Mouse (Mus musculus) ES-E14 (cell line): ENCODE results near the gene Eci1. TPM values are rescaled to one million over a fixed set of nuclear protein-coding genes. Genes with fewer than 3 reads are reported as not detected.

Experiments
- DNase-seq: peaks from one replicate; pipeline ENCODE4 v3.0.0-alpha.2; 2013; ENCODE audit warnings: low read depth, low spot score
- H3K27ac ChIP-seq: 2 replicates; pipeline ENCODE4 v1.5.1; 2012; ENCODE audit warnings: low read depth, mild to moderate bottlenecking, low read length, moderate library complexity, mixed read lengths; ENCODE audit not compliant: poor library complexity, insufficient read depth, severe bottlenecking
- H3K36me3 ChIP-seq: 2 replicates; pipeline ENCODE4 v1.6.1; 2012; ENCODE audit warnings: mild to moderate bottlenecking, low read length, moderate library complexity, mixed read lengths; ENCODE audit not compliant: control insufficient read depth, poor library complexity, insufficient read depth, severe bottlenecking
- H3K4me1 ChIP-seq, 2 experiments: fragments of 150-350 bp in 1 of 2; sonication (generic) in 1 of 2; 2 replicates each; pipeline ENCODE4 v1.6.1; 2012; ENCODE audit warnings: low read length in 2 of 2, mild to moderate bottlenecking in 1 of 2, mixed read lengths in 1 of 2; ENCODE audit not compliant: control insufficient read depth in 2 of 2, insufficient read depth in 2 of 2, poor library complexity in 1 of 2
- H3K4me3 ChIP-seq, 2 experiments: fragments of 150-350 bp in 1 of 2; sonication (generic) in 1 of 2; 2 replicates each; pipeline ENCODE4 v1.5.1; 2012; ENCODE audit warnings: low read length in 2 of 2, low read depth in 1 of 2, mild to moderate bottlenecking in 1 of 2, mixed read lengths in 1 of 2; ENCODE audit not compliant: insufficient read depth in 1 of 2, poor library complexity in 1 of 2, severe bottlenecking in 1 of 2
- H3K9ac ChIP-seq: 2 replicates; pipeline ENCODE4 v1.6.1; 2012; ENCODE audit warnings: low read depth, mild to moderate bottlenecking, low read length, mixed read lengths; ENCODE audit not compliant: poor library complexity, insufficient read depth, severe bottlenecking
- H3K9me3 ChIP-seq: fragments of 150-350 bp; sonication (generic); 2 replicates; pipeline ENCODE4 v1.6.1; 2012; ENCODE audit warnings: low read depth, mild to moderate bottlenecking, low read length; ENCODE audit not compliant: control insufficient read depth, insufficient read depth
- CHD2 ChIP-seq: IDR thresholded peaks from 2 replicates; pipeline ENCODE4 v1.6.1; 2014; ENCODE audit warnings: mild to moderate bottlenecking, low read depth, low read length, inconsistent platforms
- HCFC1 ChIP-seq: IDR thresholded peaks from 2 replicates; pipeline ENCODE4 v1.6.1; 2012; ENCODE audit warnings: low read length, inconsistent platforms, borderline replicate concordance; ENCODE audit not compliant: insufficient read depth
- MAFK ChIP-seq: IDR thresholded peaks from 2 replicates; pipeline ENCODE4 v1.6.1; 2014; ENCODE audit warnings: mild to moderate bottlenecking, low read depth, low read length, inconsistent platforms; ENCODE audit not compliant: insufficient read depth
- ZC3H11A ChIP-seq: IDR thresholded peaks from 2 replicates; pipeline ENCODE4 v1.6.1; 2012; ENCODE audit warnings: low read depth, mild to moderate bottlenecking, inconsistent platforms, low read length, borderline replicate concordance
- ZNF384 ChIP-seq: IDR thresholded peaks from 2 replicates; pipeline ENCODE4 v1.6.1; 2012; ENCODE audit warnings: low read depth, low read length, inconsistent platforms
- in situ Hi-C, 2 experiments: fragments of 600-800 bp; cut with MboI; formaldehyde crosslinking; loops; one replicate each; pipeline ENCODE4 v1.15.1; 2025; ENCODE audit warnings: low sequenced_read_pairs in 2 of 2, inconsistent platforms in 1 of 2; ENCODE audit not compliant: unreplicated experiment in 2 of 2
- total RNA-seq: library from RNA; depleted of rRNA; stranded (reverse); fragments of 300-350 nt; gene quantifications from 2 replicates; pipeline ENCODE4 v1.2.3, GENCODE M21; 2012

The Eci1 gene
- total RNA-seq, 1 experiment = 42.9 TPM

- peak within 1 kb of the TSS; percentile 98 for H3K27ac ChIP-seq
- TF ChIP-seq CHD2 (no peak), ZC3H11A (peak; percentile 32; the same call in 1 of the 2 replicates), ZNF384 (0 out of 2 replicates have a peak, but pooled peaks have one; percentile 48)
- no peaks in the 10 kb centered on the region for H3K9me3 ChIP-seq
- in situ Hi-C loops = no loop called here
- H3K36me3 ChIP-seq = peaks cover 23% of the 10 kb centered on the region; the same call in 1 of the 2 replicates
- peak within 1 kb of the TSS; percentile 99 for H3K9ac ChIP-seq
- H3K4me3 ChIP-seq = peak within 1 kb of the TSS; percentile 91 to 96
- DNase-seq = peak; percentile 94
- H3K4me1 ChIP-seq = peaks cover 0 to 7% of the 10 kb centered on the region in 2 experiments; a peak in 2 of 4 replicates
Observed at GRCm38 (mm10) chr17:24478663-24479380, 52.4 kb downstream of the Eci1 start, which contains the start of gene Mlst8. Mlst8 (minus strand) TSS chr17:24479078.

- Histone ChIP-seq H3K36me3 (peaks cover 21% of the 10 kb centered on the region; the same call in 1 of the 2 replicates), H3K4me1 (peaks cover 0 to 7% of the 10 kb centered on the region in 2 experiments; a peak in 2 of 4 replicates), H3K9ac (no peak overlapping the region), H3K4me3 (peak overlapping the region in 1 of 2 experiments; percentile 91; a peak in 2 of 4 replicates), H3K9me3 (no peaks in the 10 kb centered on the region), H3K27ac (no peak overlapping the region)
- DNase-seq = no peak
- in situ Hi-C loops = no loop called here
- no peak for TF ChIP-seq CHD2
Observed at GRCm38 (mm10) chr17:24479431-24479830, 53.0 kb downstream of the Eci1 start.

DNA sequence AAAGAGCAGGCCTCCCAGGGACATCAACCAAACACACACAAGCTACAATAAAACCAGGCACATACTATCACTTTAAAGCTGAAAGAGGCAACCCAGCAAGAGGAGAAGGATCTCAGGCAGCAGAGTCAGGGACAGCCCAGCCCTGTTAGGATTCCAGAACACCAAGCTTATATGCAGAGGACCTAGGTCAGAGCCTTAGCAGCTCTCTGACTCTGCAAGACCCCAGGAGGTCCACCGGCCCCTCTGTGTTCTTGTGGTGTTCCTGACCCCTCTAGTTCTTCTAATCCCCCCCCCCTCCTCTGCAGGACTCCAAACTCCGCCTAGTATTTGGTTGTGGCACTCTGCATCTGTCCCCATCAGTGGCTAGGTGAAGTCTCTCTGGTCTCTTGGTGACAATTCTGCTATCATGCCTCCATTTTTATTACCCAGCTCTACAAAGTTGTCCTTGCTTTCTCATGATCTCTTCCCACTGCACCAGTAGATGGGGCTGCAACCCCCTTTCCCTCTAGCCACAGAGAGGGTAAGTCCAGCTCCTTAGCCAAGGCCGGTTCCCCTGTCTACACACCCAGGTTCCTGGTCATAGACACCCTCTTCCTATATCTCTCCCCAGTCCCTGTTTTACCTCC lies 53.9 kb downstream of the Eci1 start:
- no peak overlapping the region for H3K9ac ChIP-seq
- in situ Hi-C loops = no loop called here
- H3K36me3 ChIP-seq = peaks cover 16% of the 10 kb centered on the region; the same call in 1 of the 2 replicates
- TF ChIP-seq MAFK (no peak), ZNF384 (no peak), ZC3H11A (no peak), CHD2 (no peak), HCFC1 (no peak)
- DNase-seq = no peak
- H3K9me3 ChIP-seq = no peaks in the 10 kb centered on the region
- H3K27ac ChIP-seq = no peak overlapping the region
- H3K4me3 ChIP-seq = no peak overlapping the region
- peaks cover 2 to 10% of the 10 kb centered on the region in 2 experiments; a peak in 2 of 4 replicates for H3K4me1 ChIP-seq

- in situ Hi-C loops = no loop called here
- TF ChIP-seq ZC3H11A (no peak), CHD2 (no peak), ZNF384 (no peak), HCFC1 (no peak), MAFK (no peak)
- DNase-seq = no peak
Observed at GRCm38 (mm10) chr17:24481027-24481815, 54.8 kb downstream of the Eci1 start.

More at GRCm38 (mm10) chr17:24481027-24481815, 54.8 kb downstream of the Eci1 start:
- H3K4me1 ChIP-seq = peaks cover 2 to 13% of the 10 kb centered on the region in 2 experiments; a peak in 2 of 4 replicates
- no peak overlapping the region for H3K4me3 ChIP-seq
- no peak overlapping the region; the same call in 1 of the 2 replicates for H3K27ac ChIP-seq
- no peaks in the 10 kb centered on the region for H3K9me3 ChIP-seq
- no peak overlapping the region for H3K9ac ChIP-seq
- peaks cover 8% of the 10 kb centered on the region; the same call in 1 of the 2 replicates for H3K36me3 ChIP-seq
